Mouse (Mus musculus): ENCODE measurements around the gene Faap20. TPM values are rescaled to one million over a fixed set of nuclear protein-coding genes. Genes with fewer than 3 reads are reported as not detected.

The Faap20 gene
- total and polyA plus RNA-seq, 3 experiments: 18.6 to 34.4 TPM; not detected in 1

DNA sequence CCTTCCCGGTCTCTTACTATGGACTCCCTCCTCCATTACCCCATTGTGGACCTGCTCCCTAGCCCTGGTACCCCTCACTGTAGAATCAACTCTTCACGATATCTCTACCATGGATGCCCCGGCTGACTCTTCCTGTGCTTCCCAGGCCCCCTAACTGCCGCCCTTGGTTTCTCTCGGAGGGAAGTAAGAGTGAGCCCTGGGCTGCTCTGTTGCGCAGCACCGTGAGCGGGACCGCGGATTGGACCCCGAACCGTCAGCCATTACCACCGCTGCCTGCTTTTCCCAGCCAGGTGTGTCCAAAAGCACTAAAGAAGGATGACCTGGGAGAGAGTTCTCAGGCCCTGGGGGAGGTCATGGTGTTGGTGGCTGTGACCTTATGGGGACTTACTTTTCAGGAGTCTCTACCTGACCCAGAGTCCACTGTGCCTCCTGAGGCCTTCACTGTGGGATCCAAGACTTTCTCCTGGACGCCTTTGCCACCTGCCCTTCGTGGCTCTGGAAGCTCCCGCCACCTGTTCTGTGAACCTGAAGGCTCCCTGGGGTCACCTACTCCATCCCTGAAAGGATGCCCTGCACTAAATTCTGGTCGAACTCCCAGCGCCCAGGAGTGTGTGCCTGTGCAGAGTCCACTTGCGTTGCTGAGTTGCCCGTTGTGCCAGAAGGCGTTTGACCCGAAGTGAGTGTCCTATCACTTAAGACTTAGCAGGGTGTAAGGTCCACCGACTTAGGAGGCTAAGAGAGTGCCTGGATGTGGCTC, 937 bp downstream of the Faap20 start (continued):
- no peak for TF ChIP-seq GABPA (IDR thresholded peaks at IDR 0.05; ENCODE audit: low read depth, low read length)

DNA sequence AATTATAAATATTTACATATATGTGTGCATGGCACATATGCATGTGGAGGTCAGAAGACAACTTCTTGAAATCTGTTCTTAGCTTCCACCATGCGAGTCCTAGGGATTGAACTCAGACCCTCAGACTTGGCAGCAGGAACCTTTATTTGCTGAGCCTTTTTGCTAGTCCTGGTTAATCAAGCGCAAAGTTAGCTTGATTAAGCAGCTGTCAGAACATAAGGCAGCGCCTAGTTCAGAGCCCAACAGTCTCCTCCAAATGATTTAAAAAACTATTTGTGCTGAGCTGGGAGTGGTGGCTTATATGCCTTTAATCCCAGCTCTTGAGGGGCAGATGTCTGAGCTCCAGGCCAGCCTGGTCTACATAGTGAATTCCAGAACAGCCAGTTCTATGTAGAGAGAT, 1.5 kb downstream of the Faap20 start:
- peaks cover 7% of the 10 kb centered on the region for H3K79me2 ChIP-seq (ENCODE audit: control insufficient read depth, insufficient read depth, low read length, poor library complexity)
- no peak for DNase-seq (ENCODE audit: low read depth, low spot score)
- H3K36me3 ChIP-seq (ENCODE audit: control insufficient read depth in 1 of 2, insufficient read depth in 2 of 2, low read length in 2 of 2): peaks cover 0 to 5% of the 10 kb centered on the region in 2 experiments; a peak in 2 of 4 replicates
- H3K9me3 ChIP-seq (replicated peaks; ENCODE audit: insufficient read depth, low read length): no peaks in the 10 kb centered on the region
- no peaks in the 10 kb centered on the region for H3K27me3 ChIP-seq (ENCODE audit: control insufficient read depth in 1 of 2, insufficient read depth in 2 of 2, low read length in 2 of 2)
- peaks cover 0 to 11% of the 10 kb centered on the region in 2 experiments for H3K4me1 ChIP-seq (ENCODE audit: control insufficient read depth in 1 of 2, insufficient read depth in 2 of 2, low read length in 2 of 2)
- no peak overlapping the region for H3K27ac ChIP-seq (ENCODE audit: control insufficient read depth, low read depth, low read length)
- H3K9ac ChIP-seq (ENCODE audit: control insufficient read depth, low read depth, low read length, poor library complexity, severe bottlenecking): peak overlapping the region; percentile 81
- H3K4me3 ChIP-seq (ENCODE audit: control insufficient read depth in 1 of 2, insufficient read depth in 1 of 2, low read depth in 2 of 2, low read length in 2 of 2): no peak overlapping the region; a peak in 2 of 4 replicates
- TF ChIP-seq MYB (IDR thresholded peaks at IDR 0.05; ENCODE audit: low read depth, low read length) (no peak), ZKSCAN1 (IDR thresholded peaks at IDR 0.05; ENCODE audit: low read depth, low read length) (no peak), POLR2AphosphoS2 (IDR thresholded peaks at IDR 0.05; ENCODE audit: low read length) (no peak), POLR2AphosphoS5 (IDR thresholded peaks at IDR 0.05; ENCODE audit: borderline replicate concordance, low read depth, low read length) (no peak)

DNA sequence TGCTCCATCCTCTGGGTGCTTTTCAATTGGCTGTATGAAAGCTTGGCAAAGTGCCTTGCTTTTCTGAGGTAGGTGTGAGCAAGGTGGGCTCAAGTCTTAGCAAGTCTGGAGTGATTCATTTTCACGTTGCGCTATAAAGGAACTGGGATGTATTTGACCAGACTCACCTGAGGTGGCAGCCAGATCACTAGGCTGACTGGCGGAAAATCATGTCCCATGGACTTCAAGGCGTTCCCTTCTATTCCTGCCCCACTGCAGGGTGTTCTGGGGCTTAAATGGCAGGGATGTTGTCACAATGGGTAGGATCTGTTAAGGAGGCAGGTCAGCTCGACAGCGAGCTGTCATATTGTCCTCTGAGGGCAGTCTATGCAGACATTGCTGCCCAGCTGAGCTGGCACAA, 2.7 kb downstream of the Faap20 start:
- no peak overlapping the region for H3K27ac ChIP-seq (ENCODE audit: control insufficient read depth, low read depth, low read length)
- H3K36me3 ChIP-seq (ENCODE audit: control insufficient read depth in 1 of 2, insufficient read depth in 2 of 2, low read length in 2 of 2): peaks cover 0 to 5% of the 10 kb centered on the region in 2 experiments; a peak in 2 of 4 replicates
- peaks cover 0 to 11% of the 10 kb centered on the region in 2 experiments for H3K4me1 ChIP-seq (ENCODE audit: control insufficient read depth in 1 of 2, insufficient read depth in 2 of 2, low read length in 2 of 2)

More for the DNA sequence above, 2.7 kb downstream of the Faap20 start:
- no peaks in the 10 kb centered on the region for H3K27me3 ChIP-seq (ENCODE audit: control insufficient read depth in 1 of 2, insufficient read depth in 2 of 2, low read length in 2 of 2)
- H3K79me2 ChIP-seq (ENCODE audit: control insufficient read depth, insufficient read depth, low read length, poor library complexity): peaks cover 7% of the 10 kb centered on the region
- no peak overlapping the region for H3K9ac ChIP-seq (ENCODE audit: control insufficient read depth, low read depth, low read length, poor library complexity, severe bottlenecking)
- H3K4me3 ChIP-seq (ENCODE audit: control insufficient read depth in 1 of 2, insufficient read depth in 1 of 2, low read depth in 2 of 2, low read length in 2 of 2): no peak overlapping the region
- DNase-seq (ENCODE audit: low read depth, low spot score): no peak
- TF ChIP-seq MAZ (IDR thresholded peaks at IDR 0.05; ENCODE audit: low read depth, low read length) (no peak), ZKSCAN1 (IDR thresholded peaks at IDR 0.05; ENCODE audit: low read depth, low read length) (no peak), TBP (IDR thresholded peaks at IDR 0.05; ENCODE audit: low read depth, low read length) (no peak), ZC3H11A (IDR thresholded peaks at IDR 0.05; ENCODE audit: low read depth, low read length) (no peak), RAD21 (IDR thresholded peaks at IDR 0.05; ENCODE audit: low read depth, low read length) (no peak), UBTF (IDR thresholded peaks at IDR 0.05; ENCODE audit: borderline replicate concordance, insufficient read depth, low read depth, low read length) (no peak), JUND (IDR thresholded peaks at IDR 0.05; ENCODE audit: low read depth, low read length) (no peak), MXI1 (IDR thresholded peaks at IDR 0.05; ENCODE audit: low read depth, low read length) (no peak), GABPA (IDR thresholded peaks at IDR 0.05; ENCODE audit: low read depth, low read length) (no peak), USF2 (IDR thresholded peaks at IDR 0.05; ENCODE audit: borderline replicate concordance in 1 of 2, insufficient read depth in 1 of 2, low read depth in 1 of 2, low read length in 2 of 2) (no peak), EP300 (IDR thresholded peaks at IDR 0.05; ENCODE audit: low read depth in 1 of 2, low read length in 2 of 2) (no peak)
- no peaks in the 10 kb centered on the region for H3K9me3 ChIP-seq (replicated peaks; ENCODE audit: insufficient read depth, low read length)

Data from MEL (cell line).